Mouse (Mus musculus): ENCODE data around the gene Ms4a7.
"Not testable (repeated sequence)": the region's sequence is repeated elsewhere in the genome, so short reads cannot be mapped to it uniquely, and the experiment has no call there.

The Ms4a7 gene

GRCm38 (mm10) chr19:11335932-11336331 lies at the start of gene Ms4a7:
TSS of gene Ms4a7 (minus strand) at chr19:11336146.
- no peak for DNase-seq (ENCODE audit: low read depth, low spot score)

GRCm38 (mm10) chr19:11376399-11376798 lies 40.5 kb upstream of the Ms4a7 start:
- no peak for DNase-seq (ENCODE audit: low read depth, low spot score)

GRCm38 (mm10) chr19:11375273-11375672 lies 39.3 kb upstream of the Ms4a7 start, which contains the start of gene Ms4a4a:
TSS of gene Ms4a4a (plus strand) at chr19:11375523.
- DNase-seq (ENCODE audit: low read depth, low spot score) = no peak

DNA sequence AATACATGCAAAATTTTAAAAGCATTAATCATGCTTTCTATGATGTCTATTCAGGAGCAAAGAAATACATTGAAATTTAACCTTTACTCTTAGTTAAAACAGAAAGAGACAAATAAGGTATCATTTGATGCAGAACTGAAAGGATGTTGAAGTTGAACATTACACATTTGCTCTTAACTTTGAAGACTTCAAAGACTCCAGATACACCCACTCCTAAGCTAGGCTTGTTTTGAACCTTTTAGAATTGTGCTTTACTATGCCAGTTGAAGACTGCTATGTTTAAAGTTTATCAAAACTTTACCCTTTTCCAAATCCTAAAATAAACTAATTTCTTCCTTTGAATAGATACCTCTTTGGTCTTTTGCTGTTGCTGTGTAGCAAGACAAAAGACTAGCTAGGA lies 35.2 kb upstream of the Ms4a7 start:
- DNase-seq (ENCODE audit: low read depth, low spot score) = no peak

DNA sequence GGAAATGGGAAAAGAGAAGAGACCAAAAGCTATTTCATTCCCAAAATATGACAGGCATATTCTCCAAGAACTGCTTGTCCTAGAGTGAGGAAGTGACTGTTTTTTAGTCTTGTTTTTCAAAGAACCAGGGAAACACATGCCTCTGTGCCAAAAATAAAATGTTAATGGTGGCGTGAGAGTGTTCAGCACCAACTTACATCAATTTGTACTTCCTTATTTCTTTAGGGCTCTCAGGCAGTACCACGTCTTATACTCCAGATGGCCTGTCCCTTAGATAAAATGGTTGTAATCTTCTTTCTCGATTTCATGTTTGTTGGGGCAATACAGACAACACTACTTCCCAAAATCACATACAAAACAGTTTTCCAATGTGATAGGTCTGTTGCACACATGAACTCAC lies 32.4 kb upstream of the Ms4a7 start:
- DNase-seq (ENCODE audit: low read depth, low spot score) = no peak

GRCm38 (mm10) chr19:11362002-11362401 lies 26.1 kb upstream of the Ms4a7 start:
- DNase-seq (ENCODE audit: low read depth, low spot score) = no peak

DNA sequence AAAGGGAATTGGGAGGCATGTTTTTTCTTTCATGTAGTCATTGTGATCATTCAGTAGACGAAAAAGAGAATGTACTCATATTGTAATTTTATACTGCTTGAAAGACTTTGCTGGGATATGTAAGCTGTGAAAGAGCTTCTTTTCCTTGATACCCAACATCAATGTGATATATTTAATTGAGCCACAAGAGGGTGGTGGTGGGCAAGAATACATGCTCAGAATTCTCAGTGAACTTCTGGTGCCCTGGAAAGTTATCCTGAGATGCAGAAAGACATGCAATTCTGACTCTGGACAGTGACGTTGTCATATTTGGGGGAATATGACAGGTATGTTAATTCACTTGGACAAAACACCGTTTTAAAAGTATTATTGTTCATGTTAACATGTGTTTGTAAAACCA lies 24.2 kb upstream of the Ms4a7 start:
- DNase-seq (ENCODE audit: low read depth, low spot score) = no peak

- DNase-seq (ENCODE audit: low read depth, low spot score) = no peak
Measured at GRCm38 (mm10) chr19:11355730-11356129, 19.8 kb upstream of the Ms4a7 start.

DNA sequence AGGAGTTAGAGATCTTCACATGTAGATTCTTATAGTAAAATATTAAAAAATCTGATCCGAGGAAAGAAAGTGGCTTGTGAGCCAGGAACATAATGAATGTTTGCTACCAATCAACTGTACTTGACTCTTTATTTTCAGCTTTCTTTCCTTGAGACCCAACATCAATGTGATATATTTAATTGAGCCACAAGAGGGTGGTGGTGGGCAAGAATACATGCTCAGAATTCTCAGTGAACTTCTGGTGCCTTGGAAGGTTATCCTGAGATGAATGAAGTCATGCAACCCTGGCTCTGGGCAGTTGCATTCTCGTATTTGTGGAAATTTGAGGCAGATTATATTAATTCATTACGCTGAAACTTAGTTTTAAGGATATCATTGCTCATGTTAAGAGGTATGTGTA lies 15.9 kb upstream of the Ms4a7 start:
- DNase-seq (ENCODE audit: low read depth, low spot score) = no peak

DNA sequence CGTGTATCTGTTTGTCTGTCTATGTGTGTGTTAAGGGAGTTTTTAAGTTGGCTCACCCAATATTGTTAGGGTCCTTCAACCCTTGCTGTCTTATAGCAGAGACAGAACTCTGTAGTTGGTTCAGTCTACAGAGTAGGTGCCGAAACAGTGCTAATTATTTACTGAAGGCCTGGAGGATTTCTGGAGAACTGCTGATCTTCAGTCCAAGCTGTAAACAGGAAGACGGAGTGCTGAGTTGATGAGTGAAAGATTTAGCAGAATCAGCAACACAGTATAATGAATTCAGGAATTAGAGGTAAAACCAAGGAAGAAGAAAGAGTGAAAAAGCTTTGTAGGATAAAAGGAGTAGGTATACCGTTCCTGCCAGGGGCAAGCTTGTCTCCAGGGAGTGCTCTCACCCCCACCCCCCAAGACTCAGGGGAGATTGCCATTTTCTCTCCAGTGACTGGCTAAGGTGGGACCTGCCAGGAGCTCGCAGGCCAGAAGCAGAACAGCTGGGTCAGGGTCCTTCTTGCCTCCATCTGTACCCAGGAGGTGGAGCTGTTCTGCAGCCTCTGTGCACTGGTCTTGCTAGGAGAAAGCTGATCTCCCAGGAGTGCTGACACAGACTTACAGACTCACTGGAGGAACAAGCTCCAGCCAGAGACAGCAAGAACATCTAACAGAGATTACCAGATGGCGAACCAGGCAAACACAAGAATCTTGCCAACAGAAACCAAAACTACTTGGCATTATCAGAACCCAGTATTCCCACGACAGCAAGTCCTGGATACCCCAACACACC lies 13.9 kb upstream of the Ms4a7 start:
- DNase-seq (ENCODE audit: low read depth, low spot score) = no peak

DNA sequence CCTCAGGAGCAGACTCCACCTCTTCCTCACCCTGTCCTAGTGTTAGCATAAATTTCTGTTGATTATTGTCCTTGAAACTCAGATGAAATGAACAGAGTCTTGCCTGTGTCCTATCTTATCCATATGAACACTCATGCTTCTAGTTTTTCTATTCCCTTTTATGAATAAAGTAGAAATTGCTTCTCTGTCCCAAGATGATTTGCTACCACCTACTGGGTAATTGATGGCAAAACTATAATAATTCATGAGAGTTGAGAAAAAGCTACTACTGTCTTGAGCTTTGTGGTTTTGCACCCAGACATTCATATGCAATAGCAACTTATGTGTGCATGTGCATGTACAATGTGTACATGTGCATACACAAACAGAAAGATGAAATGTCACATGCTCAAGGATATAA lies 8.0 kb upstream of the Ms4a7 start:
- no peak for DNase-seq (ENCODE audit: low read depth, low spot score)

GRCm38 (mm10) chr19:11343147-11343546 lies 7.2 kb upstream of the Ms4a7 start:
- no peak for DNase-seq (ENCODE audit: low read depth, low spot score)

DNA sequence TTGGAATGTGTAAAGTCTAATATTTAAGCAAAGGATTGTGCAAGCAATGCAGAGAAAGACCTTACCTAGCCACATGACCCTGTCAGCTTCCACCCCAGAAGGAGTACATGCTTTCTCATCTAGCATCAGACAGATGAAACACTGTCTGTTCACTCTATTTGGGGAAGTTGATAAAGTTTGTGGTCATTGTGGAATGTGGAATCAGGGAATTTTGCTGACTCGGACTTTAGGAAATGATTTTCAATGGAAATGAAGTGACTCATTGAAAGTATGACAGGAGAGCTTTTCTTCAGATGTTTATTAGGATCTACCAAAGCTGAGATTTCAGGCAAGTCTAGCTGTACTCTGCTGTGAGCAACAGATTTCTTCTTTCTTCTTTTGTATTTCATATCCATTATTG lies 14.8 kb downstream of the Ms4a7 start:
- DNase-seq (ENCODE audit: low read depth, low spot score) = no peak

DNA sequence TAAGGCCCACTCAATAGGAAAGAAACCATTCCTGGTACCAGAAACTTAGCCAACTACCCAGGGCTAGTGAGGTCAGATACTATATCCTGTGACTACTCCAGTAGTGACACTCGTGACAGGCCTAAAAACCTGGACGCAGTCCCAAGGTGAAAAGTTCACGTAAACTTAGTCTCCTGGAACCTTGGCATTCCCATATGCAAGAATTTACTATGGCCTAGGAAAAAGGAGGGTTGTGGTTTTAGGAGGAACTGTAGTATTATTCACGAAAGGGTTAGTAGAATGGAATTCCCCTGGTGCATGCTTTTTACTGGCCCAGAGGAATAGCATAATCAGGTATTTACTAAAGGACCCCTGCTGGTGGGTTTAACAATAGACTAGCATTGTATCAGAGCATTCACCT lies 19.2 kb downstream of the Ms4a7 start:
- DNase-seq (ENCODE audit: low read depth, low spot score) = no peak

GRCm38 (mm10) chr19:11314354-11314753 lies 21.6 kb downstream of the Ms4a7 start, which contains the start of gene Ms4a14:
TSS of gene Ms4a14 (minus strand) at chr19:11314454.
- no peak for DNase-seq (ENCODE audit: low read depth, low spot score)

DNA sequence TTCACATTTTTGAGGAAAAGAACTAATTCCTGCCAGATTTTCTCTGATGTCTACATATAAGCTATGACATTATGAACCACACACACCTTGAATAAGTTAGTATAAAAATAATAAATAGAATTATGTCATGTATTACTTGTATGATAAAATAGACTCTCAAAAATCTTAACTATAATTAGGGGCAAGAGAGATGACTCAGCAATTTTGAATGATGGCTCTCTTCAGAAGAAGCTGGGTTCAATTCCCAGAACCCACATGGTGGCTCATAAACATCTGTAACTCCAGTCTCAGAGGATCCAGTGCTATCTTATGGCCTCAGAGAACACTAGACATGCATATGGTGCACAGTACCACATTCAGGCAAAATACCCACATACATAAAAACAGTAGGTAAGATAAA lies 27.1 kb downstream of the Ms4a7 start:
- no peak for DNase-seq (ENCODE audit: low read depth, low spot score)

DNA sequence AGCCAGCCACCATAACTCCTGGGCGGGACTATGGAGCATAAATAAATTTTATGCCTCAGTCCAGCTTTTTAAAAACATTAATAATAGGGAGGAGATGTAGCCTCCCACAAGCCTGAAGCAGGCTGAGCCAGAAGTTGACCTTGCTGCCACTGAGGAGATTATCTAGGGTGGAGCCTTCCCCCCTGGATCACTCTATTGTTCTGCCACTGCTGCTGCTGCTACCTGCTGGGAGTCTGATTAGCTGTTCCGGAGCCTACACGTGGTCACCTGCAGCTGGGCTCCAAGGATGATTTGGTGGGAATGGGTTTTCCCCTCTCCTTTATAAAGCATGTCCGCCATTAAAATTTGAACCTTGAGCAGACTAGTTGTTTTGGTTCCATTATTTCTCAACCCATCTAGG lies 36.4 kb downstream of the Ms4a7 start:
- not testable (repeated sequence) for DNase-seq (ENCODE audit: low read depth, low spot score)

- no peak for DNase-seq (ENCODE audit: low read depth, low spot score)
Measured at GRCm38 (mm10) chr19:11298939-11299338, 37.0 kb downstream of the Ms4a7 start.

DNA sequence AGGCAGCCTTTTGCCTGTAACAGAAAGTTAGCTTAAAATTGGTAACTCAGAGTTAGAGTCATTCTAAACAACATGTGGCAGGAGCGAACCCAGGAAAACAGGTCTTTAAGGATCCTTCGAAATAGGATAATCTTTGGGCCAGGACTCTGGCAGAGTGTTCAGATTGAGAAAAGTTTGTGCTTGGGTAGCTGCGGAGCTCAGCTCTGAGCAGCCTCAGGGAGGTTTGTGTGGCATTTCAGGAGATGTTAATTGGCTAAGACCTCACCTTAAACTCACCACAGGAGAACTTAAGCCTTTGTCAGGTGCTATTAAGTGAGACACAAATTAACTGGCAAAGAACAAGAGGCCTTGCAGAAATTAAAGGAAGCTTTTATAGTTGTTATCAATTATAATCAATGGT lies 42.3 kb downstream of the Ms4a7 start:
- not testable (repeated sequence) for DNase-seq (ENCODE audit: low read depth, low spot score)

DNA sequence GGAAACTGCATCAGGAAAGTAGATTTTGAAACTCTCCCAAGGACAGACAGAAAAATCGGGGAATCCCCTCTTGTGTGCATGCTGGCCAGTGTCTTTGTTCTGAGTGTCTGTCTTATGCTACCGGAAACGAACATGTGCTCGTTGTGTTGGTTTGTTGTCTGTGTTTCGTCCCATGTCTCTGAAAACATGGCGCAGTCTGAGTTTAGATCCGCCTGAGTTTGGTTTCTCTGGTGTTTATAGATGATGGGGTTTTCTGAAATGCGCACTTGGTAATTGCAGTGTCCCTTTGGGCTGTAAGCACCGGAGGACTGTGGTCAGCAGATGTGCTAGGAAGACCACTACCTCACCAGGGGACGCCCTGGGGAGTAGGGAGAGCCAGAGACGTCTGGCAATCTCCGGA lies 43.0 kb downstream of the Ms4a7 start:
- DNase-seq (ENCODE audit: low read depth, low spot score) = no peak

GRCm38 (mm10) chr19:11283773-11284172 lies 52.2 kb downstream of the Ms4a7 start, which contains the start of gene Ms4a5:
TSS of gene Ms4a5 (minus strand) at chr19:11283873.
- no peak for DNase-seq (ENCODE audit: low read depth, low spot score)

- DNase-seq (ENCODE audit: low read depth, low spot score) = no peak
Measured at GRCm38 (mm10) chr19:11280223-11280622, 55.7 kb downstream of the Ms4a7 start.

GRCm38 (mm10) chr19:11276431-11276830 lies 59.5 kb downstream of the Ms4a7 start:
- no peak for DNase-seq (ENCODE audit: low read depth, low spot score)

All from c-Kit-negative CD71-positive TER-119-positive erythroid progenitor cells, embryonic 14.5 days (primary cell).